Mouse (Mus musculus) induced T-regulatory cell, adult 2 months (primary cell): ENCODE measurements at regions not wholly inside any gene's neighbourhood (a gene's known extent, or its start where the extent isn't known, plus 50 kb on each side); places are given as distances from the start of the nearest gene placed in this dataset.

Experiments
- DNase-seq: peaks from one replicate; pipeline ENCODE4 v3.0.0-alpha.2; 2012; ENCODE audit warnings: low read depth

- no peak for DNase-seq
These were observed 109.2 kb upstream of the Sash1 start for GRCm38 (mm10) chr10:8995097-8995496.

DNA sequence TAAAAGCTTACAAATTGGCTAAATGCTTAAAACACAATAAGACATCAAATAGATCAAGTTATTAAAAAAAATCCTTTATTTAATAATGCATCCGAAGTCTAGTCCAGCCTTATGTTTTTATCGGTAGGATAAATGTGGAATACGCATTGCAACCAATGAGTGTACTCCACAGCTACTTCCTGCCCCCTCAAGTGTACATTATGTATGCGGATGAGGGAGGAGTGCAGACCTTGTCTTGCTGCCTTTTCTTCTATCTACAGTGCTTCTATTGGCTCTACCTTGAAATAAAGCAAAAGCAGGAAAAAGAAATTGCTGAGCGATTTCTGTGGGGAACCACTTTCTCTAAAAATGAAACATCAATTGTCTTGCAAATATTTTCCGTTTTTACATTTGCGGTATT is 100.5 kb upstream of the Sash1 start:
- DNase-seq, result no peak

DNA sequence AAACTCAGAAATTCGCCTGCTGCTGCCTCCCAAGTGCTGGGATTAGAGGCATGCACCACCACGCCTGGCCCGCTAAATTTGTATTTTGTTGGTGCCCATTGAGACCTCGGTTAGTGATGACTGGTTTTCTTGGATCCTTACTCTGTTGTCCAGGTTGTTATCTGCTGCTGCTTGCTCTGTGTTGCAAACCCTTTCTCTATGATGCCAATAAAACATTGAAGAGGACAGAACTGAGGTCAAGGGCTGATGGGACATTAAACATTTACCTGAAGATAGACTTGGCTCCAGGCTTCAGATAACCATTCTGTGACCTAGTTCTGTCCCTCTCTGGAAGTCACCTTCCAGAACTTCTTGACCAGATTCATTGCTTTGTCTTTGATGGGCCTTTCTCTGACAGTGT is 97.5 kb upstream of the Sash1 start:
- DNase-seq, result no peak

DNA sequence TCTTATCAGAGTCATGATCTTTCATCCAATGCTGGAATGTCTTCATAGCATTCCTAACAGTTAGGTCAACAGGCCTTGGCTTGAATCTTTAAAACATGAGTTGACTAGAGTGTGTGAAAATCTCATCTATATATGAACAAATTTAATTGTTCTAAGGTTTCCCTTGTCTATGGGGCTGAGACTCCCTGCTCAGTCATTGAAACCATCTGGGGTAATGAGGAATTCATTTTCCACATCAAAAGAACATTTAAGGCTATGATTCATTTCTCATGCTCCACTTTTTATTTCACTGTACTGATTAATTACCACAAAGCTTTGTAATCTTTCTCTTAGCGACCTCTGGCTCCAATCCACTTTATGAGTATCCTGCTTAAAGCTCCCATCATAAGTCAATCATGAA is 94.7 kb upstream of the Sash1 start:
- no peak for DNase-seq

GRCm38 (mm10) chr10:8978595-8978994 is 92.7 kb upstream of the Sash1 start:
- DNase-seq, result no peak

DNA sequence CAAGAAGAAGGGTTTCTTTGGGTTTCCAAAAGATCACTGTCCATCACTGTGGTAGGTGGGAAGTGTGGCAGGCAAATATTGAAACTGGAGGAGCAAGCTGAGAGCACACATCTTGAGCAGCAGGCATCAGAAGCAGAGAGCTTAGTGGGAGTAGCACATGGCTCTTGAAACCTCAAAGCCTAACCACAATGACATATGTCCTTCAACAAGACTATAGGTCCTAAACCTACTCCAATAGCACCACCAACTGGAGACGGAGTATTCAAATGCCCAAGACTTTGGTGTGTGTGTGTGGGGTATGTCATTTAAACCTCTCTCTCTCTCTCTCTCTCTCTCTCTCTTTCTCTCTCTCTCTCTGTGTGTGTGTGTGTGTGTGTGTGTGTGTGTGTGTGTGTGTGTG is 88.1 kb upstream of the Sash1 start:
- peak; percentile 38 for DNase-seq

DNA sequence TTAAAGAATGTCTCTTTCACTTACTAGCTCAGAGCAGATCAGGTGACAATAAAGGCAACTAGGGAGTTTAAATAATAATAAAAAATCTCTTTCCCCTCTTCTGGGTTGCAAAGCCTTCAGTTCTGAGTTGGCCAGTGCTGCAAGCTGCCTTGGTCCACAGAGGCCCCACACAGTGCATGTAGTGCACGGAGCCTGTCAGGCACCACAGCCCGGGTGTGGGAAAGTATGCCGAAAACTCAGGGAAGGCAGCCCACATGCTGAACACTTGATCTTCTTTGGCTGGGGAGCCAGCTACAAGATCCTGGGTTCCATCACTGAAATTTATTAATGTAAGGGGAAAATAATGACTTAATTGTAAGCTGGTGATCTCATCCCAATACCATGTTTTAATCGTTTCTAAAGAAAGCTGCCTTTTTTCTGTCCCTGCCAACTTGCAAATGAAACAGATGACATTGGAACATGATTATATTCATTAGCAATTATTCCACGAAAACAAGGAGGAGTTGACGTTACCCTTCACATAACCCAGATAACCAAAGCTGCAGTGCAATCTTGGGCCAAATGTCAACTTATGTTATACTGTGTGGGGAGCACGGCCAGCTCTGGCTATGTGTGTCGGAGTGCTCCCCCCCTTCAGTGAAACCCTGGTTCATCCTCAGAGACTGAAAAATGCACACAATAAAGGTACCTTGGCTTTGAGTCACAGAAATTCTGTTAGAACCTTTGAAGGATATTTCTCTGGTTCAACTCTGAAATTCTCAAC is 87.1 kb upstream of the Sash1 start:
- no peak for DNase-seq

DNA sequence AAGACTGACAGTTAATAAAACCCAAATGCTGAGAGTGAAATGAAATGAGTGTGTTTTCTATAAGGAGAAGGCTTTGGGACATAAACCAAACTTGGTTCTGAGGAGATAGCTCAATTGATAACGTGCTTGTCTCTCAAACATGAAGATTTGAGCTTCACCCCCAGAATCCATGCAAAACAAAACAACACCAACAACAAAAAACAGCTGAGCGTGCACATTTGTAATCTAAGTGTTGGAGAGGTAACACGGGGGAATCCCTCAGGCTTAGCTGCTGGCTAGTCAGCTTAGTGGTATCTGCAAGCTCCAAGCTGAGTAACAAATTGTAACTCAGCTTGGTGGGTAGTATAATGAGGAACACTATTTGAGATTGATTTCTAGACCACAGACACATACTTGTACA is 84.9 kb upstream of the Sash1 start:
- no peak for DNase-seq

DNA sequence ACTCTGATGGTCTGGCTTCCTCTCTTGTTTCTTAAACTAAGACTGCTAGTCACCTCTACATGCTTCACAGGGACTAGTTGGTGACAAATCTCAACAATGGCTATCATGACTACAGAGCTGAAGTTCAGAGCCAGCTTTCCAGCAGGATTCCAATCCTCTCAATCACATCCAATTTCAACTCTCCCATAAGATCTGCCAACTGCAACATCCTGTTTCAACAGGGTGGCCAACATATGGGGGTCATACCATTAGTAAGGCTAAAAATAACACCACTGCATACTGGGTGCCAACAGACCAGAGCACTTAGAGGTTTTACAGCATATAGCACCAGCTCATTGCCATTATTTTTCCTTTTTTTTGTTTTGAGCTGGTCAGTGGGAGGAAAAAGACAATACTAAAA is 83.7 kb upstream of the Sash1 start:
- no peak for DNase-seq

DNA sequence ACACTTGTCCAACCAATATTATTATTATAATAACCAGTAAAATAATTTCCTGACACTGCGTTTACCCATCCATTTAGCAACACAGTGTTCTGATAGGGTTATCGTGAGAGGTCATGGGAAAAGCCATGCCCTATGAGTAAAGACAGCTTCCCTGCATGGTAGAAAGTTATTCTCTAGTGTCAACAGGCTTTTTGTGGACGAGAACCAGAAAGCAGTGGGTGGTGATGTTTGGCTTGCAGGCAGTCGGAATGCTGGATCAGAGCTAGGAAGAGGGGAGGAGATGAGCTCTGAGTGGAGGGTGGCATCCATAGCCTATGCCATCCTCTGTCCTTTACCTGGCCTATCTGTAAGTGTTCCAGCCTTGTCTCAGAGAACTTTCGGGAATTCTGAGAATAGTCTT is 83.1 kb upstream of the Sash1 start:
- no peak for DNase-seq

DNA sequence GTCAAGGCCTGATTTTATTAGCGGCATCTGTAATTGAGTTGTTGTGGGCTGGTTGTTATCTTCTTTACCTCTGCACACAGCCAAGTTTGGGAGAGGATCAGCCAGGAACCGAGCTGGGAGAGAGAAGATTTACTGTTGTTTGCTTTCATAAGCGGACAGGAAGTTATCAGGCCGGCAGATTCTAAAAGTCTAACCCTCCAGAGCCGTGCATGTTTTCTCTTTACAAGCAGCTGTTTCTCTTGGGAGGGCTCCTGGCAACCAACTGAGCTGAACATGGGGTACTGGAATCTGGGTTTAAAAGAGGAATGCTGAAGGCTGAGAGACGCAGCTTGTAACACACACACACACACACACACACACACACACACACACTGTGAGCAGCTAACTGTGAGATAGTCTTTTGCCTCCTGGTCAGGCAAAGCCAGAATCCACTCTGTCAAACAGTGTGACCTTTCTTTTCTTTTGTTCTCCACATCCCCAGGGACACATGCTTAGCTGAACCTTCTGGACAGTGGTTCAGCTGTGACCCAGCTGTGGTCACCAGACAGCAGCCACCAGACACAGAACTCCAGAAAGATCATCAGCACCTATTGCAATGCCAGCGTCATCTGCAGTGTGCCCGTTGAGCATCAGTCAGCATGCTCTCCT is 82.5 kb upstream of the Sash1 start:
- DNase-seq, result no peak

DNA sequence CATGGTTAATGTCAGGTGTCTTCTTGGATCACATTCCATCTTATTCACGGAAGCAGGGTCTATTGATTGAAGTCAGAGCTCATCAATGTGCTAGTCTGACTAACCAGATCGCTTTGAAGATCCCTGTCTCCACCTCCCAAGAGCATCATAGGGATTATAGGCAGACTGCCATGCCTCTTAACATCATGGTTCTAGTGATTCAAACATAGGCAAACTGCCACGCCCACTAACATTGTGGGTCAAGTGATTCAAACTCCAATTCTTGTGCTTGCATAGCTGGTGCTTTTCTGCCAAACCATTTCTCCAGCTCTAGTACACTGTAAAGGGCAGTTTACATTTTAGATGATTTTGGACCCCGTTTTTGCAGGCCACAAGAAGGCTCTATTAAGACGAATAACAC is 77.1 kb upstream of the Sash1 start:
- no peak for DNase-seq

DNA sequence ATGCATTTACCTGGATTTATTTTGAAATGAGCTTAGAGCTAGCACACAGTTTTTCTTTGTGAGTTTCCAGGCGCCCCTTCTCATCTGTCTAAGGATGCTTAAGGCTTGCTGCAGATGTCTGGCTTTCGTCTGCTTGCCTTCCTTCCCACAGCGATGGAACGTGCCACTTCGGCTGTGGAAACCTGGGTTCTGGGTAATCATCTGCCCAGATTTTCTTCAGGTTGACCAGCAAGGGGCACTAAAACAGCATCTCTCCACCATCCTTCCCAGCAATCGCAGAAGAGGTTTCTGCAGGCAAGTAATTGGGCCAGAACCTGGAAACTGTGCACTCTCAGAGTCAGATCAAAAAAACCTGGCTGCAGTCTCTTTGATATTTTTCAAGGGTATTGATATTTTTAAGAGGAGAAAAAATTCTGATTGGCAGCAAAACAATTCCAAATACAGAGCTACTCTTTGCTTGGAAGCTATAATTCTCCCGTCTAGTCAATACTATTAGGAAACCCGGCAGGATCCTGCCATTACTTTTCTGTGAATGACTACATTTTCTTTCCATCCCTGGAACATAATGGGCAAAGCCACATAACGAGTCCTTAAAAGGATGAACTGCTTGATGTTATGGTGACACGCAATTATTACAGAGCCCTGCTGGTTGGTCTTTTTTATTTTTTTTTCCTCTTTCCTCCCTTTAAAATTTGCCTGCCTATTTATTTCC is 75.2 kb upstream of the Sash1 start:
- DNase-seq, result no peak

- DNase-seq, result no peak
These were observed 74.5 kb upstream of the Sash1 start for GRCm38 (mm10) chr10:8960275-8960960.

DNA sequence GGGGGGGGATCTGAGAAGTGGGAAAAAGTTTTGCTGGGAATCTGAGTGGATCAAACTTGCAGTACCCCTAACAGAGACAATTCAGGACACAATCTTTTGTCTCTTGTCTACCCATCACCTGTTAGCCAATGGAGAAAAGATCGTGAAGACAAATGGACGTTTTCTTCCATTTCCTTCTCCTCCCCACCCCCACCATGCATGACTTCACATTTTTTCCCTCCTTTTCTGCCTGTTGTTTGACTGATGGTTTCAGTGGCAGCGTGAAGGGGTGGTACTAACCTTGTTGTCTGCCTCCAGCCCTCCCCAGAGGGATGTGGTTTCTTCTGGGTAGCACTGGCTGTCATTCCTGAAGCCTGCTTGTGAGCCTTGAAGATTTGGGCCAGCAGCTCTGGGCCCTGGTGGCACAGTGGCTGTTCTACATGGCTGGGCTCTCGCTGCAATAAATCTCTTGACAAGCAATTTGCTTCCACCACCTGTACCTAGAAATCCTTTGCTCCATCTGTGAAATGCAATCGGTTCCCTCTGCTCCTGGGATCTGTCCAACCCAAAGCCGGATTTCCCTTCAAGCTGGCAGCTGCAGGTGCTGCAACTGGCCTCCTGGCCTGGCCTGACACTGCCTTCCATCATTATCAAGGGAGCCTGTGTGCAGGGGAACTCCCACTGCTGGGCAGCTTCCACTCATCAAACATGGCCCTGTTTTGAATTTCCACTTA is 69.8 kb upstream of the Sash1 start:
- DNase-seq, result peak; percentile 9

GRCm38 (mm10) chr10:8954003-8954402 is 68.1 kb upstream of the Sash1 start:
- no peak for DNase-seq

DNA sequence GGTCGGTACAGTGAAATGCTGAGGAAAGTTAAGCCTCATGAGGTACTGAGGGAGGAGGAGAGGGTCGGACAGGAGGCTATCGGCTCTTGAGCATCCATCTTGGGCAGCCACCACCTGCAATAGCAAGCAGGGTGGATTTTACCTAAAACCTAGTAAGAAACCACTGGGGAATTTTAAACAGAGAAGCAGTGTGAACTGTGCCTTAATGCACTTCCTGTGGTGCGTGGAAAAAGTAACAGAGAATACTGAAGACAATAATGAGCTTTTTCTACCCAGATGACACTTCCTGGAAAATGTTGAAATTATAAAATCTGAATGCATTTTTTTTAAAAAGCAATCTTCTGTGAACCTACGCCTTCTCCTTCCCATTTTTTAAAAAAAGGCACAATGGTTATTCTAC is 67.1 kb upstream of the Sash1 start:
- DNase-seq, result peak; percentile 23

DNA sequence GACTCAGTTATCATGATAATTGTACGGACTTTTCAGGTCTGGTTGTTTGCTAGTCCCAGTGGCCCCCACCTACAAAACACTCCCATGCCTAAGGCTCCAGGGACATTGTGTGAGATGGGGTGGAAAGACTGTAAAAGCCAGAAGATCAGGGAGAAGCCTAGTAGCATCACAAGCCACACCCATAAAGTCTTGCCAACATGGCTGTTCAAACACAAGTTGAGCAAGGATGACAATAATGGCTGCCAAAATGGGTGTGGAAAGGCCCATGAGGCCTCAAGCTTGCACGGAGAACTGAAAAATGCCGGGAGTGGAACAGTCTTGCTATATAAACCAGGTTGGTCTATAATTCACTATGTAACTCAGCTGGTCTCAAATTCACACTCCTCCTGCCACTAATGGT is 66.1 kb upstream of the Sash1 start:
- no peak for DNase-seq

GRCm38 (mm10) chr10:8951236-8951825 is 65.5 kb upstream of the Sash1 start:
- no peak for DNase-seq

DNA sequence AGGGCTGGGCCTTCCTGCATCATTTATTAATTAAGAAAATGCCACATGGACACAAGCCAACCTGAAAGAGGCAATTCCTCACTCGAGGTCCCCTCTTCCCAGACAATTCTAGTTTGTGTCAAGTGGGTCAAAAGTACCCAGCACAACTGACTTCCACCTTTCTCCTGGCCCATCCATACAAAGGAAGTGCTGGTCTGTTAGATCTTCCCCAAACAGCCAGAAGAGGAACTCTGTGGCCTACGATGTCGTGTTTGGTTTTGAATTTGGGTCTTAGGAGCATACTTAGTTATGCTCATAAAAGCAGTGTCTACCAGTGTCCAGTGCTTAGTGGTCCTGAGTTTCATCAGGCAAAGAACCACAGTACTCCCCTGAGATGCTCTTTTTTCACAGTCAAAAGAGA is 62.4 kb upstream of the Sash1 start:
- no peak for DNase-seq

- DNase-seq, result no peak
These were observed 59.4 kb upstream of the Sash1 start for GRCm38 (mm10) chr10:8945195-8945751.
